9 mouse cellular contexts compared by ENCODE assay signal in genomic region chr3:94371637-94372036, GRCm38 (mm10). TPM values are rescaled to one million over a fixed set of nuclear protein-coding genes. Genes with fewer than 3 reads are reported as not detected.
DNase-seq lines count a peak whose midpoint lies in the region; ATAC-seq and TF ChIP-seq lines count a peak whose summit lies in the region.
"Had no signal": no experiment of that assay in that cellular context is flagged by ENCODE, and none has a peak within 500 bp of the region (broad histone marks: within the 10 kb centered on the region; RNA-seq: fewer than 3 reads in every experiment).

No protein-coding gene starts in this region.

- peak; percentile 81 for DNase-seq in brain, adult 2 months (ENCODE audit: low read depth, low spot score)
- DNase-seq in gastrocnemius, adult 18-20 months (ENCODE audit: low spot score): peak; percentile 86
- peak; percentile 54 to 55 for DNase-seq in layer of hippocampus, postnatal 14 days (ENCODE audit: low spot score in 2 of 2)
- no peak for DNase-seq in midbrain, embryonic 10.5 days (ENCODE audit: low spot score)
- no peak for DNase-seq in thymus, postnatal 14 days

- no peaks in the 10 kb centered on the region for H3K36me3 ChIP-seq in E14TG2a.4 (ENCODE audit: insufficient read depth, low read length)
- H3K36me3 ChIP-seq in hindbrain, embryonic 12.5 days: no peaks in the 10 kb centered on the region
- no peaks in the 10 kb centered on the region for H3K36me3 ChIP-seq in midbrain, embryonic 10.5 days
- H3K36me3 ChIP-seq in stomach, embryonic 15.5 days: no peaks in the 10 kb centered on the region

- peak overlapping the region; percentile 37 for H3K4me2 ChIP-seq in hindbrain, embryonic 12.5 days (replicated peaks)
- H3K4me2 ChIP-seq in stomach, embryonic 15.5 days: peak overlapping the region; percentile 39

- peak overlapping the region; percentile 17; the same call in 1 of the 2 replicates for H3K4me3 ChIP-seq in E14TG2a.4 (replicated peaks; ENCODE audit: low read length)
- no peak overlapping the region for H3K4me3 ChIP-seq in hindbrain, embryonic 12.5 days
- no peak overlapping the region for H3K4me3 ChIP-seq in midbrain, embryonic 10.5 days
- H3K4me3 ChIP-seq in stomach, embryonic 15.5 days (replicated peaks): no peak overlapping the region; the same call in 1 of the 2 replicates

- H3K4me1 ChIP-seq in E14TG2a.4 (replicated peaks; ENCODE audit: low read depth, low read length): peaks cover 51% of the 10 kb centered on the region
- H3K4me1 ChIP-seq in hindbrain, embryonic 12.5 days: peaks cover 23% of the 10 kb centered on the region
- peaks cover 28% of the 10 kb centered on the region for H3K4me1 ChIP-seq in midbrain, embryonic 10.5 days
- peaks cover 11% of the 10 kb centered on the region for H3K4me1 ChIP-seq in stomach, embryonic 15.5 days

- no peak for ATAC-seq in hindbrain, embryonic 12.5 days (ENCODE audit: low FRiP score)
- peak; percentile 67 for ATAC-seq in stomach, embryonic 15.5 days (ENCODE audit: insufficient read depth, low FRiP score, low read depth)

- WGBS in hindbrain, embryonic 12.5 days: 6% methylated on average over 11 of the region's 11 CpGs
- 4% methylated on average over 11 of the region's 11 CpGs for WGBS in midbrain, embryonic 10.5 days
- WGBS in stomach, embryonic 15.5 days: 6% methylated on average over 11 of the region's 11 CpGs

- no peaks in the 10 kb centered on the region for H3K9me3 ChIP-seq in E14TG2a.4 (ENCODE audit: low read length)
- H3K9me3 ChIP-seq in hindbrain, embryonic 12.5 days (replicated peaks): no peaks in the 10 kb centered on the region
- H3K9me3 ChIP-seq in midbrain, embryonic 10.5 days (replicated peaks): no peaks in the 10 kb centered on the region
- H3K9me3 ChIP-seq in stomach, embryonic 15.5 days: no peaks in the 10 kb centered on the region

- no peak for TF ChIP-seq CTCF in E14TG2a.4 (conservative IDR thresholded peaks at IDR 0.05; ENCODE audit: low read length)

- no peak overlapping the region; the same call in 1 of the 2 replicates for H3K9ac ChIP-seq in hindbrain, embryonic 12.5 days
- H3K9ac ChIP-seq in stomach, embryonic 15.5 days: no peak overlapping the region

- no peak overlapping the region for H3K27ac ChIP-seq in hindbrain, embryonic 12.5 days
- 0 out of 2 replicates have a peak overlapping the region, but pooled peaks have one; percentile 28 for H3K27ac ChIP-seq in midbrain, embryonic 10.5 days (replicated peaks)
- peak overlapping the region; percentile 37 for H3K27ac ChIP-seq in stomach, embryonic 15.5 days
- H3K27ac ChIP-seq: macrophage had no signal

- peaks cover 62% of the 10 kb centered on the region for H3K27me3 ChIP-seq in E14TG2a.4 (ENCODE audit: insufficient read depth, low read length)
- H3K27me3 ChIP-seq in hindbrain, embryonic 12.5 days: peaks cover 18% of the 10 kb centered on the region
- H3K27me3 ChIP-seq in midbrain, embryonic 10.5 days (ENCODE audit: low read depth, poor library complexity, severe bottlenecking): peaks cover 45% of the 10 kb centered on the region
- H3K27me3 ChIP-seq in stomach, embryonic 15.5 days (replicated peaks): no peaks in the 10 kb centered on the region

RNA-seq across cellular contexts. Expression of gene Rorc, which starts 1.0 kb away (rescaled TPM):
- 100 to 1,000 TPM in 1 of 2 experiments, 10 to 100 TPM in 1; 99.4 to 107 TPM for total RNA-seq in gastrocnemius, adult 18-20 months (2021)
- polyA plus RNA-seq in hindbrain, embryonic 12.5 days (2016; fragmentation: Nextera tagmentation; extraction: Ambion mirVana): 0.76 and 0.82 TPM in 2 replicates
- under 1 TPM; 0.29 to 0.88 TPM for total RNA-seq in layer of hippocampus, postnatal 14 days (2021)
- 0.14 TPM in 1 of 2 replicates, not detected in the other for polyA plus RNA-seq in midbrain, embryonic 10.5 days (2016; fragmentation: Nextera tagmentation; extraction: Ambion mirVana)
- 7.0 and 7.6 TPM in 2 replicates for polyA plus RNA-seq in stomach, embryonic 15.5 days (2015; fragmentation: Nextera tagmentation; extraction: Ambion mirVana)
- polyA plus RNA-seq: macrophage had no signal

RNA-seq across cellular contexts. Expression of gene C2cd4d, which starts 9.4 kb away (rescaled TPM):
- total RNA-seq in gastrocnemius, adult 18-20 months (2021): not detected
- 2.4 and 2.5 TPM in 2 replicates for polyA plus RNA-seq in hindbrain, embryonic 12.5 days (2016; fragmentation: Nextera tagmentation; extraction: Ambion mirVana)
- total RNA-seq in layer of hippocampus, postnatal 14 days (2021): under 1 TPM; 0.48 TPM
- 0.23 and 0.68 TPM in 2 replicates for polyA plus RNA-seq in midbrain, embryonic 10.5 days (2016; fragmentation: Nextera tagmentation; extraction: Ambion mirVana)
- 1.4 and 2.0 TPM in 2 replicates for polyA plus RNA-seq in stomach, embryonic 15.5 days (2015; fragmentation: Nextera tagmentation; extraction: Ambion mirVana)
- polyA plus RNA-seq: macrophage had no signal

RNA-seq across cellular contexts. Expression of gene Lingo4, which starts 26.7 kb away (rescaled TPM):
- total RNA-seq in gastrocnemius, adult 18-20 months (2021): under 1 TPM; 0.25 to 0.28 TPM
- polyA plus RNA-seq in hindbrain, embryonic 12.5 days (2016; fragmentation: Nextera tagmentation; extraction: Ambion mirVana): 0.52 and 0.53 TPM in 2 replicates
- 1 to 10 TPM; 1.3 to 1.6 TPM for total RNA-seq in layer of hippocampus, postnatal 14 days (2021)
- 0.71 and 0.72 TPM in 2 replicates for polyA plus RNA-seq in midbrain, embryonic 10.5 days (2016; fragmentation: Nextera tagmentation; extraction: Ambion mirVana)
- polyA plus RNA-seq in stomach, embryonic 15.5 days (2015; fragmentation: Nextera tagmentation; extraction: Ambion mirVana): 0.49 and 0.51 TPM in 2 replicates
- polyA plus RNA-seq: macrophage had no signal

RNA-seq across cellular contexts. Expression of gene Them5, which starts 29.7 kb away (rescaled TPM):
- total RNA-seq in gastrocnemius, adult 18-20 months (2021): not detected
- polyA plus RNA-seq in hindbrain, embryonic 12.5 days (2016; fragmentation: Nextera tagmentation; extraction: Ambion mirVana): not detected in 2 replicates
- total RNA-seq in layer of hippocampus, postnatal 14 days (2021): not detected
- polyA plus RNA-seq in midbrain, embryonic 10.5 days (2016; fragmentation: Nextera tagmentation; extraction: Ambion mirVana): not detected in 2 replicates
- polyA plus RNA-seq in stomach, embryonic 15.5 days (2015; fragmentation: Nextera tagmentation; extraction: Ambion mirVana): 5.2 and 10.4 TPM in 2 replicates
- polyA plus RNA-seq: macrophage had no signal

RNA-seq across cellular contexts. Expression of gene Tdrkh, which starts 41.4 kb away (rescaled TPM):
- 1 to 10 TPM; 5.2 to 7.0 TPM for total RNA-seq in gastrocnemius, adult 18-20 months (2021)
- 48.7 and 52.1 TPM in 2 replicates for polyA plus RNA-seq in hindbrain, embryonic 12.5 days (2016; fragmentation: Nextera tagmentation; extraction: Ambion mirVana)
- total RNA-seq in layer of hippocampus, postnatal 14 days (2021): 10 to 100 TPM; 44.7 to 46.4 TPM
- polyA plus RNA-seq in midbrain, embryonic 10.5 days (2016; fragmentation: Nextera tagmentation; extraction: Ambion mirVana): 45.2 and 53.8 TPM in 2 replicates
- 9.4 and 10.6 TPM in 2 replicates for polyA plus RNA-seq in stomach, embryonic 15.5 days (2015; fragmentation: Nextera tagmentation; extraction: Ambion mirVana)

Comparison
In these comparisons a context has a peak if more than half of its experiments do, and no peak if none do; other contexts are left out.
1. DNase-seq: peak in brain, adult 2 months (single experiment), gastrocnemius, adult 18-20 months (single experiment) and layer of hippocampus, postnatal 14 days (2 of 2); none in midbrain, embryonic 10.5 days (single experiment) and thymus, postnatal 14 days (single experiment).